Mouse (Mus musculus) CH12.LX (cell line): ENCODE results near the gene Nol3. TPM values are rescaled to one million over a fixed set of nuclear protein-coding genes. Genes with fewer than 3 reads are reported as not detected.

ENCODE experiments used
- DNase-seq: peaks from one replicate; pipeline ENCODE4 v3.0.0-alpha.2; 2013; ENCODE audit errors: extremely low read depth
- H3K27ac ChIP-seq: 2 replicates; pipeline ENCODE4 v1.5.1; 2012; ENCODE audit warnings: low read depth, mild to moderate bottlenecking, control low read depth, moderate library complexity; ENCODE audit not compliant: insufficient read depth
- H3K27me3 ChIP-seq: replicated peaks from 2 replicates; pipeline ENCODE3; 2012; ENCODE audit warnings: inconsistent platforms
- H3K36me3 ChIP-seq, 2 experiments: replicated peaks in 1 of 2; 2 replicates each; pipeline versions ENCODE3 to v1.6.1; 2012; ENCODE audit warnings: inconsistent platforms in 1 of 2, low read length in 1 of 2, mild to moderate bottlenecking in 1 of 2, mixed read lengths in 1 of 2, moderate library complexity in 1 of 2; ENCODE audit not compliant: control insufficient read depth in 1 of 2, insufficient read depth in 1 of 2
- H3K4me1 ChIP-seq, 2 experiments: 2 replicates each; pipeline ENCODE4 v1.6.1; 2012; ENCODE audit warnings: inconsistent platforms in 1 of 2, moderate library complexity in 1 of 2; ENCODE audit not compliant: insufficient read depth in 2 of 2, control insufficient read depth in 1 of 2
- H3K4me2 ChIP-seq: 2 replicates; pipeline ENCODE4 v1.6.1; 2012; ENCODE audit warnings: low read depth, mild to moderate bottlenecking, control low read depth; ENCODE audit not compliant: poor library complexity, insufficient read depth, severe bottlenecking
- H3K4me3 ChIP-seq, 3 experiments: fragments of 150-350 bp in 1 of 3; sonication (generic) in 1 of 3; replicated peaks in 1 of 3; 2 replicates each; pipeline versions ENCODE3 to v1.5.1; 2011 to 2012; ENCODE audit warnings: low read depth in 2 of 3, low read length in 2 of 3, mild to moderate bottlenecking in 2 of 3, moderate library complexity in 2 of 3, control low read depth in 1 of 3, improper control_type of control experiment in 1 of 3, inconsistent platforms in 1 of 3, mixed read lengths in 1 of 3; ENCODE audit not compliant: poor library complexity in 1 of 3
- H3K79me2 ChIP-seq: replicated peaks from 2 replicates; pipeline ENCODE4 v1.6.1; 2012; ENCODE audit warnings: mild to moderate bottlenecking, moderate library complexity; ENCODE audit not compliant: control insufficient read depth, poor library complexity, insufficient read depth, severe bottlenecking; ENCODE audit errors: extremely low read depth
- H3K9ac ChIP-seq: 2 replicates; pipeline ENCODE4 v1.6.1; 2012; ENCODE audit warnings: low read depth, mild to moderate bottlenecking, control low read depth, moderate library complexity; ENCODE audit not compliant: insufficient read depth
- H3K9me3 ChIP-seq: replicated peaks from 2 replicates; pipeline ENCODE3; 2012; ENCODE audit warnings: low read length, inconsistent platforms, mixed read lengths
- CTCF ChIP-seq, 2 experiments: IDR thresholded peaks in 1 of 2; conservative IDR thresholded peaks in 1 of 2; 2 replicates each; pipeline ENCODE4 v1.5.1; 2011 to 2012; ENCODE audit warnings: low read depth in 2 of 2, low read length in 2 of 2, improper control_type of control experiment in 1 of 2, inconsistent platforms in 1 of 2, mild to moderate bottlenecking in 1 of 2, moderate library complexity in 1 of 2
- EP300 ChIP-seq: IDR thresholded peaks from 2 replicates; pipeline ENCODE4 v1.6.1; 2011; ENCODE audit warnings: low read length, improper control_type of control experiment
- HCFC1 ChIP-seq: IDR thresholded peaks from 2 replicates; pipeline ENCODE4 v1.6.1; 2012; ENCODE audit warnings: low read depth, mild to moderate bottlenecking, inconsistent platforms, low read length, improper control_type of control experiment
- IRF4 ChIP-seq: IDR thresholded peaks from 2 replicates; pipeline ENCODE4 v1.6.1; 2014; ENCODE audit warnings: low read depth, mild to moderate bottlenecking, inconsistent platforms, low read length, improper control_type of control experiment
- JUND ChIP-seq: conservative IDR thresholded peaks from 2 replicates; pipeline ENCODE4 v1.6.1; 2011; ENCODE audit warnings: low read depth, low read length, improper control_type of control experiment
- MXI1 ChIP-seq: IDR thresholded peaks from 2 replicates; pipeline ENCODE4 v1.6.1; 2011; ENCODE audit warnings: mild to moderate bottlenecking, low read depth, low read length, improper control_type of control experiment
- MYC ChIP-seq: IDR thresholded peaks from 2 replicates; pipeline ENCODE4 v1.6.1; 2011; ENCODE audit warnings: low read depth, mild to moderate bottlenecking, improper control_type of control experiment, low read length
- NELFE ChIP-seq: IDR thresholded peaks from 2 replicates; pipeline ENCODE4 v1.6.1; 2011; ENCODE audit warnings: low read depth, low read length, improper control_type of control experiment
- PAX5 ChIP-seq: IDR thresholded peaks from 2 replicates; pipeline ENCODE4 v1.6.1; 2012; ENCODE audit warnings: low read length, inconsistent platforms, mixed read lengths
- POLR2A ChIP-seq: IDR thresholded peaks from 2 replicates; pipeline ENCODE4 v1.6.1; 2011; ENCODE audit warnings: low read depth, mild to moderate bottlenecking, improper control_type of control experiment, low read length
- POLR2AphosphoS2 ChIP-seq: IDR thresholded peaks from 2 replicates; pipeline ENCODE4 v1.6.1; 2011; ENCODE audit warnings: low read depth, low read length, improper control_type of control experiment
- RAD21 ChIP-seq: IDR thresholded peaks from 2 replicates; pipeline ENCODE4 v1.6.1; 2011; ENCODE audit warnings: low read depth, mild to moderate bottlenecking, low read length, improper control_type of control experiment, moderate library complexity
- SIN3A ChIP-seq: IDR thresholded peaks from 2 replicates; pipeline ENCODE4 v1.6.1; 2012; ENCODE audit warnings: low read length, improper control_type of control experiment, inconsistent platforms
- UBTF ChIP-seq: IDR thresholded peaks from 2 replicates; pipeline ENCODE4 v1.6.1; 2012; ENCODE audit warnings: low read depth, mild to moderate bottlenecking, inconsistent platforms, low read length, improper control_type of control experiment, moderate library complexity
- ZC3H11A ChIP-seq: IDR thresholded peaks from 2 replicates; pipeline ENCODE4 v1.6.1; 2012; ENCODE audit warnings: low read depth, mild to moderate bottlenecking, inconsistent platforms, low read length, improper control_type of control experiment
- dilution Hi-C: fragments of 300-500 bp; cut with MboI; formaldehyde crosslinking; loops from 2 replicates; pipeline ENCODE4 v1.14.3; 2020; ENCODE audit warnings: low sequenced_read_pairs; ENCODE audit not compliant: extremely low pct_unique_long_range_greater_than_20kb, extremely low pct_ligation_motif_present
- in situ Hi-C: fragments of 300-500 bp; cut with MboI; formaldehyde crosslinking; loops from 3 replicates; pipeline ENCODE4 v1.14.3; 2019; ENCODE audit warnings: low sequenced_read_pairs, low pct_ligation_motif_present, low pct_unique_long_range_greater_than_20kb, mixed read lengths
- polyA plus RNA-seq: library from polyadenylated mRNA; unstranded; fragments of >175 nt; gene quantifications from 2 replicates; pipeline ENCODE4 v1.2.1, GENCODE M21; 2012; ENCODE audit warnings: low read depth; ENCODE audit not compliant: insufficient read length
- total RNA-seq, 2 experiments: library from RNA; depleted of rRNA; stranded (reverse); fragments of 300-350 nt in 1 of 2; fragments of >200 nt in 1 of 2; gene quantifications; 2 replicates each; pipeline ENCODE4 v1.2.3; 2012 to 2014

Nol3 gene
- total and polyA plus RNA-seq, 3 experiments = 0.31 to 0.34 TPM; not detected in 1

GRCm38 (mm10) chr8:105315073-105315769, 39.3 kb downstream of the Nol3 start:
- no peak overlapping the region for H3K9ac ChIP-seq
- H3K4me3 ChIP-seq = no peak overlapping the region

GRCm38 (mm10) chr8:105317941-105318340, 42.0 kb downstream of the Nol3 start:
- no peaks in the 10 kb centered on the region for H3K79me2 ChIP-seq
- in situ Hi-C loops (no loop called here), dilution Hi-C loops (no loop called here)
- H3K9me3 ChIP-seq = no peaks in the 10 kb centered on the region
- no peak overlapping the region for H3K4me3 ChIP-seq
- no peak overlapping the region for H3K4me2 ChIP-seq
- H3K4me1 ChIP-seq = no peaks in the 10 kb centered on the region
- peaks cover 52 to 84% of the 10 kb centered on the region in 2 experiments for H3K36me3 ChIP-seq
- H3K27ac ChIP-seq = no peak overlapping the region
- TF ChIP-seq HCFC1 (no peak), POLR2AphosphoS2 (no peak), PAX5 (no peak), SIN3A (no peak), RAD21 (no peak), JUND (no peak), CTCF (conservative IDR thresholded peaks at IDR 0.05 in 1 of 2, IDR thresholded peaks at IDR 0.05 in 1 of 2; ENCODE audit: low read depth in 2 of 2, low read length in 2 of 2) (no peak), POLR2A (no peak), MXI1 (no peak)
- no peak overlapping the region for H3K9ac ChIP-seq
- no peaks in the 10 kb centered on the region for H3K27me3 ChIP-seq
- DNase-seq = no peak

More at GRCm38 (mm10) chr8:105315073-105315769, 39.3 kb downstream of the Nol3 start:
- TF ChIP-seq ZC3H11A (no peak), UBTF (no peak), EP300 (no peak), IRF4 (no peak), NELFE (no peak), MYC (no peak)
- no peaks in the 10 kb centered on the region for H3K27me3 ChIP-seq
- no peaks in the 10 kb centered on the region for H3K4me1 ChIP-seq
- H3K4me2 ChIP-seq = no peak overlapping the region
- in situ Hi-C loops (no loop called here), dilution Hi-C loops (no loop called here)
- H3K27ac ChIP-seq = no peak overlapping the region
- H3K36me3 ChIP-seq = peaks cover 60 to 99% of the 10 kb centered on the region in 2 experiments
- DNase-seq = no peak
- peaks cover 2% of the 10 kb centered on the region for H3K9me3 ChIP-seq
- H3K79me2 ChIP-seq = no peaks in the 10 kb centered on the region
